Mouse (Mus musculus) neural tube, embryonic 10.5 days (tissue): Measurements from ENCODE around the gene Rad9b.

Source experiments
- DNase-seq: peaks from one replicate; pipeline ENCODE4 v3.0.0-alpha.2; 2017; ENCODE audit warnings: low spot score; ENCODE audit errors: extremely low spot score

Rad9b gene

DNA sequence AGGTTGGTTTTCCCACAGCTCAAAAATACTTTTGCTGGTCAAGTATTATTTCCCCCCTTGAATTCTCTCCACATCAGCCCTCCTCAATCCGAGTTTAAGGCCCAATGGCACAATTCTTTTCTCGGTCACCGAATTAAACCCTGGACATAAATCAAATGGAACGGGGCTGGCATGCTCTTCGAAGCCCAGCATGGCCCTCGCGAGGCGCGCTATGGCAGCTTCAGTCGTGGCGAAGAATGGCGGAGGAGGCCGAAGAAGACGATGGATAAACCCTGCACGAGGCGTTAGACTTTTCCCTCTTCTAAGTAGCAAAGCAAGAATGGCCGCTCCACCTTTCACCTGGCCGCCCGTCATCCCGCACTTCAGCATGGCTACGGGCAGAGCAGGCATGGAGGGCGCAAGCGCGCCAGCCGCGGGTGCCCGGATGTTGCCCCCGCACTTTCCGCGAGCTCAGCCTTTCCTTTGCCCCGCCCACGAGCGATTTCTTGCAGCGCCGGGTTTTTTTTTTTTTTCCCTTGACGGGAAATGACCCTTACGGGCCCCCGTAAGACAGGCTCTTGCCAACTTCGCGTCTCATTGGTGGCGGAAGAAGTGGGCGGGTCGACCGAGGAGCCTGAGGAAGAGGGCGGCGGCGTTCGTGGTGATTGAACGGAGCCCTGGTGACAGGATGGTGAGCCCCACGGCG, at the start of gene Rad9b, which contains the start of gene Vps29:
TSS of gene Rad9b (minus strand) at position 427 of the 685 bp plus-strand sequence.
TSS of gene Vps29 (plus strand) at position 563 of the 685 bp plus-strand sequence.
- peak; percentile 99 for DNase-seq

DNA sequence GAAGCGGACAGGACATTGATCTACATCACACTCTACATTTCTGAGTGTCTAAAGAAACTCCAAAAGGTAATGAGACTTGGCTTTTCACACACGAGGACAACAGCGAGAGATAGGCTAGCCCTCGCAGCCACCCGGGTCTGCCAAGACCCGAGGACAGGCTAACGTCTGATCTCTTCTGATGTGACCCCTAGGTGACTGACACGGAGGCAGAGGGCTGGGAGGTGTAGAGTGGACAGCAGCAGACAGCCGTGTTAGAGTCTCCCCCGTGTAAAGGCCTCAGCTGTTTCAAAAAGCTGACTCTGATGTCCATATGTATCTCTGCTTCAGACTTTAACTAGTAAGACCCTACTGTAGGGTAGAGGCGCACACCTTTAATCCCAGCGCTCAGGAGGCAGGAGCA, 49.3 kb upstream of the Rad9b start:
- no peak for DNase-seq

DNA sequence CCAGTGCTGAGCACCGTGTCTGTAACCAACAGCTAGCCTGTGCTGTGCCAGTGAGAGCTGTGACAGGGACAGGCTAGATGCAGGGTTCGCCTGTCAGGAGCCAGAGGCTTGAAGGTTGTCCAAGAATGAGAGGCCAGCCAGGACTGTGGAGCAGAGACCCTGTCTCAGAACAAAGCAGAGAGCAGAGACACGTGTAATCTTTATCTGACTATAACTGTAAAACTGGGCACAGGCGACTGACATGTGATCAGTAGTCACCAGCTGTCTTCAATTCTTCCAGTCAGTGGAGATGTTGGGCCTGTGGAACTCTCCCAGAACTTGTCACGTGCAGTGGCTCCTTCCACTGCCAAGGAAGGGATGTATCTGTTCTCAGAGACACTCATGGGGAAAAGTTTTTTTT, 48.7 kb upstream of the Rad9b start:
- no peak for DNase-seq

DNA sequence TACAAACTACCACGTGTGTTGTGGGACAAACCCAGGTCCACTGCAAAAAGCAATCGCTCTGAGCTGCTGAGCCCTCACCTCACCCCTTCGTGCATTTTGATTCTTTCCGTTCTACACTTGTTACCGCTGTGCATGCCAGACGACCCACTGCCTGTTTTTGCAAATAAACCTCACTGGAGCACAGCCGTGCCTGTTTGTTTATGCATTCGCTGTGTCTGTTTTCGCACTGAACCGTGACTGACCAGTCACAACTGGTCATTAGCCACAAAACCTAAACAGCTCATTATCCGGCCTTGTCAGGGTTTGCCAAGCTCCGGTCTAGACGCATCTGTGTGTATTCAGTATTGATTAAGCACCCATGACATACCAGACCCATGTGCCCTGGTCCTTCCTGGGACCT, 48.1 kb upstream of the Rad9b start:
- DNase-seq, result no peak

DNA sequence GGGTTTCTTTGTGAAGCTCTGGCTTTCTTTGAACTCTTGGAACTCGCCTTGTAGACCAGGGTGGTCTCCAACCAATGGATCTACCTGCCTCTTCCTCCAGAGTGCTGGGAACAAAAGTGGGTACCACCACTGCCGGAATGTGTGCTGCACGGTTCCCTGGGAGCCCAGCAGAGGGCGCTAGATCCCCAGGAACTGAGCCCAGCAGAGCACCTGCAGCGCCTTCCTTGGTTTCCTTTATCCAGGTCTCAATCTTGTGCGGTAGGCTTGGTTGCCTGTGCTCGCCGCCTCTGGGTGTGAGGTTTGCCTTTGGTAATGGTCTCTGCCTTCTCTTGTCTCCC, 47.2 kb upstream of the Rad9b start:
- DNase-seq, result peak; percentile 70

DNA sequence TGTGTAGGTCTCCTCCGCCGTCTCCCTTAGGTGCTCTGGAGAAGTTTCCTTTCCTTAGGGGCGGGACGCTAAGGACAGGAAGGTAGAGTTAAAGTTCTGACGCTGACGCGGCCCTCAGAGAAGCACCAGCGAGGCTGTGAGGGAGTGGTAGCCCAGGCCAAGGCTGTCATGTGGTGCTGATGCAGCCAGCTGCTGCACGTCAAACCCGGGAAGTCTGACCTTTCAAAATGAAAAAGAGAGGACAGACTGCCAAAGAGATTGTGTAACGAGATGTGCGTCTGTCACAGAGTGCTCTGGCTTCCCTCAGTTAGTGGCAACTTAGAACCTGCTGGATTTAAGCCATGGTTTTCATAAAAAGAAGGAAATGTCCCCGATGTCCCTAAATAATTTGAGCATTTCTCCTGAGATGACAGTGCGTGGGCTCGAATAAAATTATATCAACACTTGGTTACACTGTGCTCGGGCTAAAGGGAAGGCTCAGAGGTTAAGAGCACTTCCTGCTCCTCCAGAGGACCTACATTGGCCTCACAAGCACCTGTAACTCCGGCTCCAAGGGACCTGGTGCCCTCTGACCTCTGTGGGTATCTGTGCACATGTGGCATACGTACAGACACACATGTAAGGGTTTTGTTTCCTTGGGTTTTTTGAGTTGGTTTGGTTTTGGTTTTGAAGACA, 46.7 kb upstream of the Rad9b start:
- no peak for DNase-seq

DNA sequence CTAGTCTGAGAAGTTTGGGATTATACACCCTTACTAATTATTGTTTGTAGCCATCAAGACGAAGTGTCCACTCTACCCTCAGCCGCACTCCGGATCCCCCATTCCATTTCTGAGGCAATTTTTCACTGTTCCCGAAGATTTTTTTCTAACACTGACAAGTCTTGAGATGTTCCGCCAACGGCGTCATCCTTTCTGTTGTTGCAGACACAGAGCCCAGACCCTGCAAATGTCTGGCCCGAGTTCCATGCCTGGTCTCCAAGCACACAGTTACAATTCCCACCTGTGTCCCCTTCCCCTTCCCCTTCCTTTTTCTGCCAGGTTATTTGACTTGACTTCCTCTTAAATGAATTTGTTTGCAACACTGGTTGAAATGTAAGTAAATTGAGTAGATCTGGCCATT, 45.8 kb upstream of the Rad9b start:
- DNase-seq, result no peak

DNA sequence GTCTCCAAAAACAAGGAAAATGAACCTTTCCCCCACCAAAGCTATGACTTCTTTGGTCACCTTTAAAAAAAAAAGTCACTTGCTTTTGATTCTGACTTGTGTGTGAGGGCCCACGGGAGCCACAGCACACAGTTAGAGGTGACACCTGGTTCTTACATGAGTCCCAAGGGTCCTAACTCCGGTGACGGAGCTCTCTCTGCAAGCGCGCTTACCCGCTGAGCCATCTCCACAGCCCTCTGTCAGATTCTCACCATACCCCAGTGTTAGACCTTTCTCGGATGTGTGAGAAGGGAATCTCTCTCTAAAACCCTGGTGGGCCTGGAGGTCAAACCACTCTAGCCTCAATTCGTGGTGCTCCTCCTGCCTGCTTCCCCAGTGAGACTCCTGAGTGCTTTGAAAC, 43.5 kb upstream of the Rad9b start:
- no peak for DNase-seq

DNA sequence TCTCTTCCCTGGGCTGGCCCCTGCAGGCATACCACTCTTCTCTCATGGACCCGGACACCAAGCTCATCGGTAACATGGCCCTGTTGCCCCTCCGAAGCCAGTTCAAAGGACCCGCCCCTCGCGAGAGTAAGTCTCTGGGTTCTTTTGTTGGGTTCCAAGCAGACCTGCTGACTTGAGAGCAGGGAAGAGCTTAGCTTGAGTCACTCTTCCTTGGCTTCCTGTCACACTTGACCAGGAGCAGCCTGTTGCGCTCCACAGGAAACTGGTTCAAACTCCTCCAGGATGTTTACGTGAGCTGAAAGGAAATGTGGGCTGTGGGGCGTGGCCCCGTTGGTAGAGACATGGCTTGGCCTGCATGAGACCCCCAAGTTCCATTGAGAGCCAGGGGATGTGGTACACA, 42.8 kb upstream of the Rad9b start:
- DNase-seq, result no peak

DNA sequence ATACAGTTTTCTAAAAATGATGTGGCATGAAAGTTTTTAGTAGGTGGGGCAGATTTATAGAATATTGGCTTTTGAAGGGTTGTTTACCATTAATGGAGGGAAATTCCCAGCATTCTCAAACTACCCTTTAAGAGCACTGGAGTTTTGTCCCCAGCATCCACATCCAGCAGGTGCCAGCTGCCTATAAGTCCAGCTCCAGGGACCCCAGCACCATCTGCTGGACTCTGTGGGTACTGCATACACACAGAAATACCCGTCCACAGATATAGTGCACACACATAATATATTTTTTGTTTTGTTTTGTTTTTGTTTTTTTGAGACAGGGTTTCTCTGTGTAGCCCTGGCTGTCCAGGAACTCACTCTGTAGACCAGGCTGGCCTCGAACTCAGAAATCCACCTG, 39.9 kb upstream of the Rad9b start:
- peak; percentile 75 for DNase-seq

DNA sequence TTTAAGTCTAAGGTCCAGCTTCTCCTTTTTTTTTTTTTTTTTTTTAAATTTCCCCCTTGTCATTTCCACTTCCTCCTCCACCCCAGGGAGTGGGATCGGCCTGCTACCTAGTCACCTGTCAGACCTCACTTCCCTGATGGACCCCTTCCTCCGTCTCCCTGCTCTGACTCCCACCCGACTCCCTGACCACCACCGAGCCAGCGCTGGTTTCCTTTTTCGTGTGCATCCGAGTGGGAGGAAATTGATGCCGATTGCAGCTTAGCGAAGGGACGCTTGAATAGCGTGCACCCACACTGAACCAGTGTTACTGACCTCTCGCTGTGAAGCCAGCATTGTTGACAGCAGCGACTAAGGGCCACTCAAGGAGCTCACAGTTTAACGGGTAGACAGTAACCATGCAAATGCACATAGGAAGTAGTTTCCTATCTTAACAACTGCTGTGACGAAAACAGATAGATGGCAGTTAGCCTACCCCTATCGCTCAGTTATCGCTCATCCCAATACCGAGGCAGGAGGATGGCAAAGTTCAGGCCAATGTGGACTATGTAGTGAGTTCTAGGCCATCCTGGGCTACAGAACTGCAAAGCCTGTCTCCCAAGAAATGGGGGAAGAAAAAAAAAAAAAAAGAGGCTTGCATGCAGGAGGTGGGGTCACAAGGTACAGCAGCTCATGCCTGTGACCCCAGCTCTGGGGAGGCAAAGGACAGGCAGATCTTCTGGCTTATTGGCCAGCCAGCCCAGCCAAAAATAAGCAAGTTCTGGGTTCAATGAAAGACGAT, 38.4 kb upstream of the Rad9b start:
- DNase-seq, result no peak

DNA sequence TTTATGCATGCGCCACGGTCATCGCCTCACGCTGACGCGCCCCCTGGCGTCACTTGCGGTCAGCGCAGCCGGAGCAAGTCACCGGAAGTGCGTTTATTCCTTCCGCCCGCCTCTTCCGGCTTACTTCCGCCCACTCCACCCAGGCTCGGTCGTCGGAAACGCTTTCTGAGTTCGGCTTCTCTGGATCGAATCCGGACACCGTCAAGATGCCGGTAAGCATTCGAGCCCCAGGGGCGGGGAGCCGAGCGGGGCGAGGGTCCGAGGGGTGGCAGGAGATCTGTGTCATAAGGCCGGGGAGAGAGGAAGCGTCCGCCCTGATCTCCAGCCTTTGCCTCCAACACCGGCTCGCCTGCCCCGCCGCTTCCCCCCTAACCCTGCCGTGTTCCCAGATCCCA, 37.8 kb upstream of the Rad9b start, which contains the start of gene Arpc3:
TSS of gene Arpc3 (plus strand) at position 93 of the 395 bp plus-strand sequence.
- DNase-seq, result peak; percentile 94

DNA sequence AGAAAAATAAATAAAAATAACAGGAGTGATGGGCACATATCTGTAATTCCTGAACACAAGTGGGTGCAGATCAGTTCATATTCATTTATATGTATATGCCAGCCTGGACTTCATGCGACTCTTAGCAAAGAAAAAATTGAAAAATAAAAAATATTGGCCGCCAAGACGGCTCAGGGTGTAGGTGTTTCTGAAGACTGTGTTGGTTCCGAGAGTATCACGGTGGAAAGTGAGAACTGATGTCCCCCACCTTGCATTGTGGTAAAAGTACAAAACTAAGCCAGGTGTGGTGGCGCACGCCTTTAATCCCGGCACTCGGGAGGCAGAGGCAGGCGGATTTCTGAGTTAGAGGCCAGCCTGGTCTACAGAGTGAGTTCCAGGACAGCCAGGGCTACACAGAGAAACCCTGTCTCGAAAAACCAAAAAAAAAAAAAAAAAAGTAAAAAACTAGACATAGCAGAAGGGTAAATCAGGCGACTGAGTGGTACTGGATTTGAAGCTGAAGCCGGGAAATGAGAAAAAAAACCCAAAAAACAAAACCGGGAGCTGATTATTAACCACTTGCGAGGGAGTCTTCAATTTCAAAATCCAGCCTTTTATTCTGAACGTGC, 37.2 kb upstream of the Rad9b start:
- DNase-seq, result no peak

DNA sequence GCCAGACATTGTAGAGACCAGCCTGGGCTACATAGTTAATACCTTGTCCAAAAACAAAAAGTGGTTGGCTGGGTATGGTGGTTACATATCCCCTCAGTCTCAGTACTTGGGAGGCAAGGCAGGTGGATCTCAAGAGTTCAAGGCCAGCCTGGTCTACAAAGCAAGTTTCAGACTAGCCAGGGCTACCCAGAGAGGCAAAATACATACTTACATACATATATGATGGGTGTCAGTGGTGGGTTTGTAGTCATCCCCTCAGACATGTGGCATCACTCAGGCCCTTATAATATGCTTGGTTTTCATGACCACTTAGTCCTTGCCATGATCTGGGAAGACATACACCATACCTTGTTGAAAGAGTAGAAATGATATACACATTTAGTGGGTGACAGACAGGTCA, 36.6 kb upstream of the Rad9b start:
- DNase-seq, result no peak

DNA sequence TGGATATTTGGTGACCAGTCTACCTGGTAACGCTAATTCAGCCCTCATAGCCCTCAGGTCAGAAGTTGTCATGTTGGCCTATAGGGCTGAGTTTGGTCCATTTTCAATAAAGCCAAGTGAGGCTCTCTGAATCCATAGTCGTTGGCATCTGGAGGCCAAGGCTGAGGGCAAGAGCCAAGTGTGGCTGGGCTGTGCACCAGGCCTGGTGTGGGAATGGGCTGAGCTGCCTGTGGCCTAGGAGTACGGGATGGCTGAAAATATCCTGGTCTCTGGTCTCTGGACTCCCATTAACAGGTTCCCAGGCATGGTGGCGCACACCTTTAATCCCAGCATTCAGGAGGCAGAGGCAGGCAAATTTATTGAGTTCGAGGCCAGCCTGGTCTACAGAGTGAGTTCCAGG, 36.0 kb upstream of the Rad9b start:
- DNase-seq, result no peak

DNA sequence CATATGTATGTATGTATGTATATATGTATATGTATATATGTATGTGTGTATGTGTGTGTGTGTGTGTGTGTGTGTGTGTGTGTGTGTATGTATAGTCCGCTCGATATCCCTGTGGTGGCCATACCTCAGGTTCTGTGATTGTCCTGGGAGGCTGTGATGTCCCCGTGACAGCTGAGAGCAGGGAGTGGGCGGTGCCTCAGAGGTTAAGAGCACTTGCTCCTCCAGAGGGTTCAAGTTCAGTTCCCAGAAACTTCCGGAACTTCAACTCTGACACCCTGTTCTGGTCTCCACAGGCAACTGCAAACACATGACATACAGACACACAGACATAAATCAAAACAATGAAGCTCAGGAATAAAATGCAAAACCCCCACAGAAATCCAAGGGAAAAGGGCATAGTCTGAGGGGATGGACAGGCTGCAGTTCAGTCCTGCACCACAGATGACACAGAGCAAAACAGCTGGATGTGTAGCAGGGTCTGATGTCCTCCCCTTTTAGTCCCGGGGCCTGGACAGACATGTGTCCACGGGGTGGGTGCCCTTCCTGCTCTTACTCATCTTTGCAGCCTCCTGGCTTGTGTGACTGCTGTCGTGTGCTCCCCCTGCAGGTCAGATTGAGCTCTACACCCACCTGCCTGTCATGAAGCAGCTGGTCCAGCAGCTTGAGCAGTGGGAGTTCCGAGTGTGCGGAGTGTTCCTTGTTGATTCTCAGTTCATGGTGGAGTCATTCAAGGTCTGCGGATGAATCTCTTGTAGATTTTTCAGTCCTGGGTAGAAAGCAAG, 25.5 kb upstream of the Rad9b start:
- DNase-seq, result peak; percentile 66

DNA sequence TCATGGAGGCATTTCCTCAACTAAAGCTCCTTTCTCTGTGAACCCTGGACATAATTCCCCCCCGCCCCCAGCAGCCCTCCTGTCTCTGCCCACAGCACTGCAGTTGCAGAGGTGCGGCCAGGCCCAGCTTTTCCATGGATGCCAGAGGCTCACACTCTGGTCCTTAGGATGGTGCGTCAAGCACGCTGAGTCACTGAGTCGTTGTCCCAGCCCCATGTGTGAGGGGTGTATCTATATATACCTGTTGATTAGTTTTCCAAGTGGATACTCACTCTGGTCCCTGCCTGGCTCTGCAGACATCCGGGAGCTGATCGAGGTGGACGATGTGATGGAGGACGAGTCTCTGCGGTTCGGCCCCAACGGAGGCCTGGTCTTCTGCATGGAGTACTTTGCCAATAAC, 24.1 kb upstream of the Rad9b start:
- no peak for DNase-seq

DNA sequence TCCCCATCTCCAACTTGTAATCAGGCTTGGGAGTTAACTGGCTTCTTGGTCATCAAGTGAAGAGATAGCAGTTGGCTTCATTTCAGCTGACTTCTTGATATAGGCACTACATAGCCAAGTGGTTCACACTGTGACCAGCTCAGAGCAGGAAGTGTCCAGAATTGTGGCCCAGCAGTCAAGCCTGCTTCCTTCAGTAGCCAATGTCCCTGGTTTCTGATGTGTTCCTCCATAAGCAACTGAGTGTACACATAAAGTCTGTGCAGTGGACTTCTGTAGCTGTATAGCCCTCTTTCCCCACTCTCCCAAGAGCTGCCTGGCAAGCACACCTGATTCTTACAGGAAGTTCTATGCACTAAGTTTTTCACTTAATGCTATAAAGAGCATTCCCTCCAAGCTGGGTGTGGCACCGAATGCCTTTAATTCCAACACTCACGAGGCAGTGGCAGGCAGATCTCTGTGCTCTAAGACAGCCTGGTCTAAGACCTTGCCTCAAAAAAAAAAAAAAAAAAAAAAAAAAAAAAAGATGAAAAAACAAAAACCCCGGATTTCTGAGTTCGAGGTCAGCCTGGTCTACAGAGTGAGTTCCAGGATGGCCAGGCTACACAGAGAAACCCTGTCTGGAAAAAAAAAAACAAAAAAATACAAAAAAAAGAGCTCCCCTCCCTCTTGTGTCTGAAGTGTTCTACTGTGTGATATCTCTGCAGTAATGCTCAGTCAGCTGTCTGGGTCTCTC, 23.2 kb upstream of the Rad9b start:
- no peak for DNase-seq

DNA sequence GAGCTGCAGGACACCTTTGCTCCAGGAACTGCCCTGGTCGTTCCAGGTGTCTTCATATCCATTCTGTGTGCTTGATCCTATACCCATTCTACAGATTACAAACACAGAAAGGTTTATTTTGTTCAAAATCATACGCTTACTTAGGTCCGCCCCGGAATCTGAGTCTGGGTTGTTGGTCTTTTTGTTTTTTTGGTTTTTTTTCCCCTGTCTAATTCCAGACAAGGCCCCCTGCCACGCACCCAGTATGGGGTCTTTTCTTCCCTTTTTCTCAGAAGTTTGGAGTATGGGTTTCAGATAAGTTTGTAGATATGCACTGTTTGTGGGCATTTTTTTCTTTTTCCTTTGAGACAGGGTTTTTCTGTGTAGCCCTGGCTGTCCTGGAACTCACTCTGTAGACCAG, 18.8 kb upstream of the Rad9b start:
- DNase-seq, result no peak

DNA sequence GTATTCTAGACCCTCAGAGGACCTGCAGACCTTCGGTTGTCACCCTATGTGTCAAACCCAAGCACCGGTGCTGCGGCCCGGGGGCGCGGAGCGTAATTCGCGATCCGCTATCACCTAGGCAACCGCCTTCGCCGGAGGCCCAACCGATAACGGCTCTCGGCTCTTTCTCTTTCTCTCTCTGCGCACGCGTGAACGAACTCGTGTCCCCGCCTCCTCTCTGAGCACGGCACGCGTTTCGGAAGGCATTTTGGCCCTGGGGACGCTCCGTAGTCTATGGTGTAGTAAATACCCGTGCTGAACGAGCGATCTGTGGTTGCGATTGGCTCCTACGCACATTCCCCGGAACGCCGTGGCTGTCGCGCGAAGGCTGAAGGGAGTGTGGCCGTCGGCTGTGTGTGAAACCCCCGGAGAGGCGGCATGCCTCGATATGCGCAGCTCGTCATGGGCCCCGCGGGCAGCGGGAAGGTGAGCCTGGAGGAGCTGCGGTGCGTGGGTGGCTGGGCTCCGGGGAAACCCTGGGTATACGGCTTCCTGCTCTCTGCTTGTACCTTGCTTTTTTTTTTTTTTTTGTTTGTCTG, 18.2 kb upstream of the Rad9b start, which contains the start of gene Fam216a:
TSS of gene Fam216a (minus strand) at position 173 of the 578 bp plus-strand sequence.
- peak; percentile 100 for DNase-seq
